Mouse (Mus musculus): ENCODE measurements around the gene Atp1a3.
"Not testable (repeated sequence)": the region's sequence is repeated elsewhere in the genome, so short reads cannot be mapped to it uniquely, and the experiment has no call there.

The Atp1a3 gene

GRCm38 (mm10) chr7:25005421-25006065, at the start of gene Atp1a3:
Gene Atp1a3 (minus strand): TSS chr7:25005958.
- no peak for DNase-seq (ENCODE audit: low read depth in 1 of 2, low spot score in 2 of 2)

- no peak for DNase-seq (ENCODE audit: low read depth in 1 of 2, low spot score in 2 of 2)
These were observed 46.8 kb upstream of the Atp1a3 start for GRCm38 (mm10) chr7:25052587-25052986.

- DNase-seq (ENCODE audit: low read depth in 1 of 2, low spot score in 2 of 2), result no peak
These were observed 43.7 kb upstream of the Atp1a3 start for GRCm38 (mm10) chr7:25049295-25049930.

- DNase-seq (ENCODE audit: low read depth in 1 of 2, low spot score in 2 of 2), result no peak
These were observed 41.6 kb upstream of the Atp1a3 start for GRCm38 (mm10) chr7:25047363-25047762.

GRCm38 (mm10) chr7:25044599-25044998, 38.8 kb upstream of the Atp1a3 start:
- not testable (repeated sequence) for DNase-seq (ENCODE audit: low read depth in 1 of 2, low spot score in 2 of 2)

- no peak for DNase-seq (ENCODE audit: low read depth in 1 of 2, low spot score in 2 of 2)
These were observed 36.2 kb upstream of the Atp1a3 start for GRCm38 (mm10) chr7:25041921-25042320.

GRCm38 (mm10) chr7:25035916-25036315, 30.2 kb upstream of the Atp1a3 start:
- DNase-seq (ENCODE audit: low read depth in 1 of 2, low spot score in 2 of 2), result peak; percentile 18 to 64

- no peak for DNase-seq (ENCODE audit: low read depth in 1 of 2, low spot score in 2 of 2)
These were observed 29.0 kb upstream of the Atp1a3 start for GRCm38 (mm10) chr7:25034796-25035195.

GRCm38 (mm10) chr7:25031528-25031927, 25.8 kb upstream of the Atp1a3 start:
- DNase-seq (ENCODE audit: low read depth in 1 of 2, low spot score in 2 of 2), result no peak

GRCm38 (mm10) chr7:25030032-25030753, 24.4 kb upstream of the Atp1a3 start:
- peak in 1 of 2 experiments; percentile 46 for DNase-seq (ENCODE audit: low read depth in 1 of 2, low spot score in 2 of 2)

GRCm38 (mm10) chr7:25026452-25026851, 20.7 kb upstream of the Atp1a3 start:
- DNase-seq (ENCODE audit: low read depth in 1 of 2, low spot score in 2 of 2), result no peak

- no peak for DNase-seq (ENCODE audit: low read depth in 1 of 2, low spot score in 2 of 2)
These were observed 20.2 kb upstream of the Atp1a3 start for GRCm38 (mm10) chr7:25025855-25026439.

- no peak for DNase-seq (ENCODE audit: low read depth in 1 of 2, low spot score in 2 of 2)
These were observed 5.8 kb upstream of the Atp1a3 start for GRCm38 (mm10) chr7:25011592-25011991.

GRCm38 (mm10) chr7:25010090-25010913, 4.5 kb upstream of the Atp1a3 start:
- DNase-seq (ENCODE audit: low read depth in 1 of 2, low spot score in 2 of 2), result peak in 1 of 2 experiments; percentile 46

- no peak for DNase-seq (ENCODE audit: low read depth in 1 of 2, low spot score in 2 of 2)
These were observed 3.4 kb upstream of the Atp1a3 start for GRCm38 (mm10) chr7:25009099-25009700.

GRCm38 (mm10) chr7:25008635-25009034, 2.9 kb upstream of the Atp1a3 start:
- DNase-seq (ENCODE audit: low read depth in 1 of 2, low spot score in 2 of 2), result peak; percentile 37 to 43

GRCm38 (mm10) chr7:25007609-25008374, 2.0 kb upstream of the Atp1a3 start:
- no peak for DNase-seq (ENCODE audit: low read depth in 1 of 2, low spot score in 2 of 2)

GRCm38 (mm10) chr7:25006586-25007364, 1.0 kb upstream of the Atp1a3 start:
- peak; percentile 83 to 85 for DNase-seq (ENCODE audit: low read depth in 1 of 2, low spot score in 2 of 2)

GRCm38 (mm10) chr7:25006171-25006570, 413 bp upstream of the Atp1a3 start:
- DNase-seq (ENCODE audit: low read depth in 1 of 2, low spot score in 2 of 2), result no peak

Measured in monocyte, adult 2 months (primary cell).